Mouse (Mus musculus) retina, adult 2 months (tissue): ENCODE measurements around the gene Igflr1.
A peak's percentile ranks its signal among the peaks of the same experiment; 100 is the strongest.

Experiments used
- DNase-seq: peaks from one replicate; pipeline ENCODE4 v3.0.0-alpha.2; 2012; ENCODE audit warnings: low read depth, low spot score

Igflr1 gene

GRCm38 (mm10) chr7:30564970-30565571, at the start of gene Igflr1:
TSS of gene Igflr1 (plus strand) at chr7:30565427.
- no peak for DNase-seq

GRCm38 (mm10) chr7:30518325-30518724, 46.9 kb upstream of the Igflr1 start:
- DNase-seq = no peak

- DNase-seq = no peak
Observed at GRCm38 (mm10) chr7:30520396-30520795, 44.8 kb upstream of the Igflr1 start.

- no peak for DNase-seq
Observed at GRCm38 (mm10) chr7:30520856-30521255, 44.4 kb upstream of the Igflr1 start.

DNA sequence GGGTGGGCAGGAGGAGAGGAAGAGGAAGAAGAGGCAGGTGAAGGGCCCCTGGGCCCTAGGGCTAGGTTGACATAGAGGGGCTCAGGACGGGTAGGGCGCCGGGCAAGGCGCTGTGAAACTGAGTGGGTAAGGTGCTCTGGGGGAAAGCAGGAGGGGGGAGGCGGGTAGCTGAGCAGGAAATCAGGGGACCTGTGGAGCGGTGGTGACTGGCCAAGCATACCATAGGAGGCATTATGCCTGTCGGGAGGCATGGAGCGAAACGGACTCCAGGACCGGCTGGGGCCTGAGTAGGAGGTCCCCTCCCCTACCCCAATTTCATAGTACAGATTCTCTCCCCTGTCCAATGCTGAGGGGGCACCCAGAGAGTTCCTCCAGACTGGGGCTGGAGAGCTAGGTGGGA, 42.4 kb upstream of the Igflr1 start:
- no peak for DNase-seq

DNA sequence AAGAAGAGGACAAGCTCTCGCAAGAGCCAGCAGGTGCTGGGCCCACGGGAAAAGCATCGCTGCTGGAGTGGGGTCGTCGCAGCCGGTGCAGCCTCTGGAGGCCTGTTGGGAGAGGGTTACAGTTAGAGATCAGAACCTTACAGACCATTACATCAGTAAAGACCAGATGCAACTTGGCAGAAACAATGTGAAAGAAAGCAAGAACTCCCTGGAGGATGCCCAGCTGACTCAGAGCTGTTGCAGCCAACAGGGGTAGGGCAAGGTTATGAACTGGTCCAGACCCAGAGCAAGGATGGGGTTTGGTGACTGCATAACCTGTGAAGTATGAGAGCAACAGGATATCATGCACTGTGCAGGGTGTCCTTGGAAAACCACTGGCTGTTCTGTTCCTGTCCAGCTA, 40.7 kb upstream of the Igflr1 start:
- DNase-seq = no peak

DNA sequence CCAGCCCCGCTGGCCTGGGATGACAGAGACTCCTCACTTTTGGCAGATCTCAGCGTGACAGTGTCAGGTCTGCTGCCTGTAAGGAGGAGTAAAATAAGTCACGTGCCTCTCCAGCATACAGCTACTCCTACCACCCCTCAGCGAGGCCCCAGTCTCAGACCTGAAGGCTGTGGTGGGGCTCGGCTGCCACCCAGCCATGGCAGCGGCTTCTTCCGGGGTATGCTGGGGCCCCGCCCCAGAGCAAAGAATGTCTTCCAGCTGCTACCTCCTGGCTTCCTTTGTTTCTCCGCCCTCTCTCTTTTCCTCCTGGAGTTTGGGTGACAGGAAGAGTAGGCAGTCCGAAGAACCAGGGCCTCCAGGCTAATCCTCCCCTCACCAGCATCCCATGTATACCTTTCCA, 39.3 kb upstream of the Igflr1 start:
- DNase-seq = no peak

DNA sequence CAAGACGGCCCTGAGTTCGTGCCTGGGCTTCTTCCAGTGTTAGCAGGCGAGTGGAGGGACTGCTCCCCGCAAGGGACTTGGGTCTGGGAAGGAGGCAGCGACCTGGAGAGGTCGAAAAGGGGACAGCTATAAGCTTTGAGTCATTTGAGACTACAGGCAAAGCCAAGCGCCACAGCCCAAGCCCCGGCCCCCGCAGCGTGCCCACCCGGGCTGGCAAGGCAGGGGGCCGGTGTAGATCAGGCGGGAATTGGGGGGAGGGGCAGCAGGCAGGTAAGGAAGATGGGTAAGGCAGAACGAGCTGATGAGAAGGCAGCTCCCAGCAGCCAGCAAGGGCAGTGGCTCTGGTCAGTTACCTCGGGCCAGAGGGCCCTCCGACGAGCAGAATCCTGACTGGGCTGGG, 38.8 kb upstream of the Igflr1 start:
- no peak for DNase-seq

GRCm38 (mm10) chr7:30526981-30527380, 38.2 kb upstream of the Igflr1 start:
- no peak for DNase-seq

GRCm38 (mm10) chr7:30531291-30531815, 33.9 kb upstream of the Igflr1 start:
- no peak for DNase-seq

GRCm38 (mm10) chr7:30532931-30533330, 32.3 kb upstream of the Igflr1 start:
- no peak for DNase-seq

DNA sequence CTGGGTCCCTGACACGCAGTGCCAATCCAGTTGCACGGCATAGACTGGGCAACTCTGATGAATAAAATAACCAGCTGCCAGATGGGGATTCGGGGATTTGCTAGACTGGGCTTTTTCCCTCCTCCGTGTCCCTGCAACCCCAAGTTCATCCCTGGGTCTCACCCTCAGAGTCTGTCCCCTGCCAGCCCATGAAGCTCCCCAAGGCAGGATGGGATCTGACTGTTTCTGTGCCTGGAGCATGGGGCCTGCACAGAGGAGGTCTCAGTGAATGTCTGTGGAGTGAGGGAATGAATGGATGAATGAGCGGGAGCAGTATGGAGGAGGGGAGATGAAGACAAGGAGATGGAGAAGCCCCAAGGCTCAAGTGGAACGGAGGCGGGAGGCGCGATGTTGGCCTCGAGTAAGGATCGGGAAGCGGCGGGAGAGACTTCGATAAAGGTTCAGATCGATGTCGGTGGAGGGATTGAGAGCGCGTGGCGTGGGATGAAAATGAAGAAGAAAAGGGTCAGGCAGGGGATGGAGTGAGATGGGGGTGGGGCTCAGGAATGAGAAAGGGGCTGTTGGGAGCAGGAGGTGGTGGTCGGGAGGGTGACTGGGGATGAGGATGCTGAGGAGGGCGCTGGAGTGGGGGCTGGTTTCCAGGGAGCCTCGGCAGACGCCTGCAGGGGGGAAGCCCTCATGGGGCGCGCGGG, 31.1 kb upstream of the Igflr1 start:
- DNase-seq = no peak

DNA sequence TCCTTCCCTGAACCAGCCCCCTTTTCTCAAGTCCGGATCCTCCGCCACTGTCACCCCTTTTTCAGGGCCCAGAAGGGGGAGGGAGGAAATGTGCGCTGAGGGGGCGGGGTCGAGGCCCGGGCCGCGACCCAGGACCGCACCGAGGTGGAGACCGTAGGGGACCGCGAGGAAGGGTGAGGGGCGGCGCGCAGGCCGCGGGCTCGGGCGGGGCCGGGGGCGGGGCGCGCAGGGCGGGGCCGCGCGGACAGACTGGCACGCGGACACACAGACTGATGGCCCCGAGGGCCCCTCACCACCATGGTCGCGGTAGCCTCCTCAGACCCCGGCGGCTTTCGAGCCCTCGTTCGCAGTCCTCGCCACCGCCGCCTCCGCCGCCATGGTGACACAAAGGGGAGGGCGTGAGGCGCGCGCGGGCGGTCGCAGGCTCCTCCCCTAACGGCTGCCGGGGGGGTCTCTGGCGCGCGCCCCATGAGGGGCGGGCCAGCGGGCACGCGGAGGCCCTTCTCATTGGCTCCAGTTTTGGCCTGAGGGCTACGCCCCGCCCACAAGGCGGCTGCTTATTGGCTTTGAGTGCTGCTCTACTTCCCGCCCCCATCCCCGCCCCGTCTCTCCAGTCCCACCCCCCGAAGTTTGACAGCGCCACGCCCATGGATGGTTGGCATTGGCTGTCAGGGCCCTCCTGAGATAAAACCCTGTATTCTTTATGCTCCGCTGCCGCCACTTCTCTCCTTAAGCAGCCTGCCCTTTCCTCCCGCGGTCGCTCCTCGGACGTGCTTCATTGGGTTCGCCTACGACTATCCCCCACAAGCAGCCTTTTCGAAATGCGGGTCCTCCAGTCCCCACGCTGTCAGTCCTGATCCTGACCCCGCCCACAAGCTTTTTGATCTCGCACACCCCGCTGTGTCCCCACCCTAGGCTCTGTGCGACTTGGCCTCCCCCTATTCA, 30.3 kb upstream of the Igflr1 start, which contains the start of gene Arhgap33:
Arhgap33 (minus strand) TSS at position 428 of the 945 bp plus-strand sequence.
- peak; percentile 95 for DNase-seq

- no peak for DNase-seq
Observed at GRCm38 (mm10) chr7:30540572-30540971, 24.7 kb upstream of the Igflr1 start.

DNA sequence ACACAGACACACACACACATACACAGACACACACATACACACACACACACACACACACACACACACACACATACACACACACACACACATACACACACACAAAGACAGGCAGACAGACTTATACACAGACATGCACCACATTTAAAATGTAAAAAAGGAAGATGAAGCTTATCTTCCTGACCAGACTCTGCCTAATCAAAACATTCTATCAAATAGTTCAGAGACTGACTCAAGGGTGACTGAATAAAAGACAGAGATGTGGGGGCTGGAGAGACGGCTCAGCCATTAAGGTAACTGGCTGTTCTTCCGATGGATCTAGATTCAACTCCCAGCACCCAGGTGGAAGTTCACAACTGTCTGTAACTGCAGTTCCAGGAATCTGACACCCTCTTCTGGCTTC, 20.9 kb upstream of the Igflr1 start:
- DNase-seq = no peak

DNA sequence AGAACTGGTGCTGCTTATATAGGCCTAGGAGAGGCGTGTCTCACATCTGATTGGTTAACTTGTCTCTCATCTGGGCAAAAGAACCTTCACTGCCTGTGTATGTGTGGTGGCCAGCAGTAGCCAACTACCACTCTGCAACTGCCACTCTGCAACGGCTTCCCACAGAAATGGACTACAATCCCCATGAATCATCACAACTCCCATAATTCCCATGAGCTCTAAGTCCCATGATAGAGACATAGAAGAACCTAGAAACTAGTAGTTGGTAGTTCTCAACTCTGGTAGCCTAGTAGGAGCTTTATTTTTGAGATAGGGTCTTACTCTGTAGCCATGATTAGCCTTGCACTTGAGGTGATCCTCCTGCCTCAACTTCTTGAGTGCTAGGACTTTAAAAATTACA, 15.3 kb upstream of the Igflr1 start:
- DNase-seq = no peak

DNA sequence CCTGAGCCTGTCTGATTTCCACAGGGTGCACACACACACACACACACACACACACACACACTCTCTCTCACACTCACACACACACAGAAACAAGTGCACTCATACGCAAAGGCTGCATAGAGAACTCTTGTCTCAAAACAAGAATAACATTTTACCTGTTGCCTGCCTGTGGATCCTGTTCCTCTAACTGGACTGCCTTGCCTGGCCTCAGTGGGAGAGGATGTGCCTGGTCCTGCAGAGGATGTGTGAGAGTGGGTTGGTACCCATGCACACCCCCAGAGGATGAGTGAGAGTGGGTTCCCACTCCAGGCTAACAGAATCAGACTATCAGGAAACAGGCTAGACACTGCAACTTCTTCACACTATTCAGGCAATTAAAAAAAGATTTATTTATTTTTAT, 14.6 kb upstream of the Igflr1 start:
- no peak for DNase-seq

GRCm38 (mm10) chr7:30551445-30552101, 13.7 kb upstream of the Igflr1 start:
- DNase-seq = peak; percentile 71

DNA sequence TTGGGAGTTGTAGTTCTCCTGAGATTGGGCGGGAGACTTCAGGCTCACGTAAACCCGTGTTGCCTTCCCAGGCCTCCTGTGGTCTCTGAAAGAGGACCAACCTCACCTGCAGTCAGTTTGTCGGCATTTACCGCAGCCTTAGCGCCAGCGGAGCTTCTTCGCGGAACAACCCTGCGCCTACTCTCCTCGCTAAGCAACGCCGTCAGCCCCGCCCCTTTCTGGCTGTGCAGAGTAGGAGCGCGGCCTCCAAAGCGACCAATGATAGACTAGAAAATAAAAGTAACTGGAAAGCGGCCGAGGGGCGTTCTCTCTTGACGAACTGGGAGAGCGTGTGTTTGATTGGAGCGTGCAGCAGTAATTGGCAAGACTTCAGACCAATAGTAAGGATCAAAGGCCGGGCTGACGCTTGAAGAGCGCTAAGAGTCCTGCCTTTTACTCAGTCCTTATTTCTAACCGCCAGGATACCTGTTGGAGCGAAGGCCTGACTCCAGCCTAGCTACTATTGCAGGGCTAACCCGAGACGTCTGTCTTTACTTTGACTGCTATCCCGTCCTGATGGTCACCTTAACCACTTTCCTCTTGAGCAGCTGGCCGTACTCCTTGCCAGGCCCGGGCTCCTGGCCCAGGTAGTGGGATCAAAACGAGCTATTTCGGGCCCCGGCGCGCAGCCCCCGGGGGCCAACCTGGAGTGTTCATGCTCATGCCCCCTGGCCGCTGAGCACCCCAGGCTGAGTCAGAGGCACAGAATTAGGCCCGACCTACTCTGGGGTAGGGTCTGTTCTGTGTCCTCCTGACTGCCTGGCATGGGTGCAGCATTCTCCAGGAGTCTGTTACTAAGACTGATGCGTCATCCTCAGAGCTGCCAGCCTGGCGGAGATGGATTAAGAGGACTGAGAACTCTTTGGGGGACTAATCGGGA, 12.9 kb upstream of the Igflr1 start, which contains the start of the genes Hspb6 and Proser3:
Hspb6 (plus strand) TSS at position 77 of the 919 bp plus-strand sequence.
Proser3 (minus strand) TSS at position 198 of the 919 bp plus-strand sequence.
- peak; percentile 93 for DNase-seq

DNA sequence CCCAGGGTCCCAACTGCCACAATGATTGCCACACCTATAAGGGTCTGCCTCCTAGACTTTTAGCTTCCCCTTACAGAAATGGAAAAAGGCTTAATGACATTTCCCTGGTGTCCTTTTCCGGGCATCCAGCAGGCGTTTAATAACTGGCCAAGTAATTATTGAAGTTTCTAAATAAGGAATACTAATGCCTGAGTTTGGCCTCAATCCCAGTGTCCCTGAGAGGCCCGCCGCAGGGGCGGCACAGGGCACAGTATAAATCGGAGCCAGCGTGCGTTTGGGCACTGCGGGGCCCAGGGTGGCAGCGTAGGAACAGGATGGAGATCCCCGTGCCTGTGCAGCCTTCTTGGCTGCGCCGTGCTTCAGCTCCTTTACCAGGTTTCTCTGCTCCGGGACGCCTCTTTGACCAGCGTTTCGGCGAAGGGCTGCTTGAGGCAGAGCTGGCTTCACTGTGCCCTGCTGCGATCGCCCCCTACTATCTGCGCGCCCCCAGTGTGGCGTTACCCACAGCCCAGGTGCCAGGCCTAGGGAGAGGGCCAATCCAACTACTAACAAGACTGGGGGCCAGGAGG, 12.1 kb upstream of the Igflr1 start:
- peak; percentile 60 for DNase-seq
